Mouse (Mus musculus) left cerebral cortex, postnatal 14 days (tissue): Measurements from ENCODE around the gene Iqschfp. TPM values are rescaled to one million over a fixed set of nuclear protein-coding genes. Genes with fewer than 3 reads are reported as not detected.

ENCODE experiments used
- DNase-seq, 2 experiments: peaks; one replicate each; pipeline ENCODE4 v3.0.0; 2021 to 2022; ENCODE audit warnings: low spot score in 2 of 2, mixed read lengths in 1 of 2
- intact Hi-C: fragments of 180-260 bp; cut with DNase I; formaldehyde crosslinking; loops from one replicate; pipeline ENCODE4 v1.15.1; 2025
- total RNA-seq, 2 experiments: library from RNA; stranded (reverse); gene quantifications; 2 replicates each; pipeline ENCODE4 v1.2.3; 2021

Iqschfp gene
- total RNA-seq, 2 experiments from 2014 or later, result 7.4 to 12.2 TPM

DNA sequence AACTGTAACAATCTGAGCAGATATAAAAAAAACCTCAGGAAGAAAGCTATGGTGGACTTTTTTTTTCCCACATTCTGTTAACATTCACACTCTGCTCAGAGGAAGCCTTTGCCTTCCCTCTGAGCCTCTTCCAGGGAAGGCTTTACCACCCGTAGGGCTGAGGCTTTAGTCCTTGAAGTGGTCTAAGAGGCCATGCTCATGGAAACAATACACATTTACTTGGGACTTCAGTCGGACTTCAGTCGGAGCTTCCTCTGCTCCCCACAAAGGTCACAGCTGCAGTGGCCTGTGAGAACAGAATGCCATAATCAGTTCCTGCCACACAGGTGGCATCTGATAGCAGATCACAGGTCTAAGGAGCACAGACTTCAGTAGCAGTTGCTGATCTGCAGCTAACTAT, 644.0 kb downstream of the Iqschfp start:
- intact Hi-C loops, result no loop called here
- no peak for DNase-seq

DNA sequence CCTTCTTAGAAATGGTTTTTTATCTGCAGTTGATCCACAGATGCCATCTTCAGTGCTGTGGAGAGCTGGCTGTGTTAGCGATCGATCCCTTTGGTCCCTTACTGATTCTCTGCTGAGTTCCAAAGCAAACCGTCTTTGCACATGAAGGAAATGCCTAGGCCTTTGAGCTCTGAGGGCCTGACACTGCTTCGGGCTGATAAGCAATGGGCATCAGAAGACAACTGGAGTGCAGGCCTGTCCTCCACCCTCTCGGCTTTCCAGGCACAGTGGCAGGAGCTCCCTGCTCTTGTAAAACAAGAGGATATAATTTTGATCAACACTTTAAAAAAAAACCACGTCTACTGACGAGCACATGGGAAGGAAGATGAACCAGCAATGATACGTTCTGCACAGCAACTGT, 649.7 kb downstream of the Iqschfp start:
- DNase-seq, result no peak

DNA sequence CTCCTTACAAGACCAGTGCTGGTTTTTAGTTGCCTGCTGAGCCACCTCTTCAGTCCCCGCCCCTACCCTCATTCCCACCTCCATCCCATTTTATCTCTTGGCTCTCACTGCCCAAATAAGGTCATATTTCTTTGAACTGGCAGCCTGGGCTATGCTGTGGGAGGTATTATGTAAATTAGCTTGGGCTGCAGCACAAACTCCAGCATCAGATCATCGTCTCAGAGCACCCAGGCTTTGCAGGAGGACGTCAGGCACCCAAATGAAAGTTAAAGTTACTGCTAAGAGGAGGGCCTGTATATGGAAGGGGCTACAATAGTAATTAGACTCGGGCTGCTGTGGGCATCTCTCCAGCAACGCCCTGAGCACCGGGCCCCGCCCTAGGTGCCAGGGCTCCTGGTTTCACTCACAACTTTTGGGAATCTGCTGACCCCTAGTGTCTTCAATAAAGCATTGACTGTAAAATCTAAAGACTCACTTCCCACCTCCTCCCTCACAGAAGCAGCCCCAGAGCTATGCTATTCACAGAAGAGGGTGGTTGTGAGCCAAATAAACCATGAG, 651.0 kb downstream of the Iqschfp start:
- DNase-seq, result peak; percentile 60 to 82
- intact Hi-C loops, result loop anchor here (2.0 kb wide), 2 partner anchors 48 to 486 kb away; no protein-coding TSS in a partner anchor

More for the DNA sequence above, 649.7 kb downstream of the Iqschfp start:
- intact Hi-C loops, result loop anchor here (2.0 kb wide), 2 partner anchors 47 to 485 kb away; no protein-coding TSS in a partner anchor

DNA sequence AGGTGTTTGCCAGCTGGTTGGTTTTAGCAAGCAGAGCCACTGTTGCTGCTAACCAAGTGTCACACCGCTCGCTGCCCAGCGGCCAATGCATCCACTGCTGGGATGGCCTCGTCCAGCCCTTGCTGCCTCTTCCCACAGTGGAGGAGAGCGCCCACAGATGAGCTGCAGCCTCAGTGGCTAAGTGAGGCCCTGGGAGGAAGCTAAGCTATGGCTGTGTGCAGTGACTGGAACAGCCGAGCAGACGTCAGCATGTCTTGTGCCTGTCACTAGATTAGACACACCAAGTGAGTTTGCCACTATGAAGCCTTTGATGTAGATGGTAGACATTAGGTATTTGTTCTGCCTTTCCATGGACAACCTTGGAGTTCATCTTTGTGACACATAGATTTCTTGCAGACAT, 652.8 kb downstream of the Iqschfp start:
- no peak for DNase-seq
- intact Hi-C loops, result no loop called here

DNA sequence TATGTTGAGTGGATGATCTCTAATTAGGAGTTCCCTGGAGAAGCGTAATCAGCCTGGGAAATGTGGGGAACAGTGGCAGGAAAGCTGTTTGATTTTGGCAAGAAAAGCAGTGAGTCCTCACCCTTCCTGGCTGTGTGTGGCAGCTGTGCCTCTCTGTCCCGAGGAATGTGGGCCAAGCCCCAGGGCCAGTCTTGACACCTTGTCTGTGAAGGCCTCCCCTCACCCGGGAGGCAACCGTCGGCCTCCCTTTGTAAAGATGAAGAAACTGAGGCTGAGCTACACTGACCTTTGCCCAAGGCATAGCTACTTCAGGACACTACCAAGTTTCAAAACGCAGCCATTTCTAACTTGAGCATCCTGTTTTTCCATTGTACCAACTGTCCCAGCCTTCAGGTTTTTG, 653.9 kb downstream of the Iqschfp start:
- intact Hi-C loops, result no loop called here
- DNase-seq, result no peak

DNA sequence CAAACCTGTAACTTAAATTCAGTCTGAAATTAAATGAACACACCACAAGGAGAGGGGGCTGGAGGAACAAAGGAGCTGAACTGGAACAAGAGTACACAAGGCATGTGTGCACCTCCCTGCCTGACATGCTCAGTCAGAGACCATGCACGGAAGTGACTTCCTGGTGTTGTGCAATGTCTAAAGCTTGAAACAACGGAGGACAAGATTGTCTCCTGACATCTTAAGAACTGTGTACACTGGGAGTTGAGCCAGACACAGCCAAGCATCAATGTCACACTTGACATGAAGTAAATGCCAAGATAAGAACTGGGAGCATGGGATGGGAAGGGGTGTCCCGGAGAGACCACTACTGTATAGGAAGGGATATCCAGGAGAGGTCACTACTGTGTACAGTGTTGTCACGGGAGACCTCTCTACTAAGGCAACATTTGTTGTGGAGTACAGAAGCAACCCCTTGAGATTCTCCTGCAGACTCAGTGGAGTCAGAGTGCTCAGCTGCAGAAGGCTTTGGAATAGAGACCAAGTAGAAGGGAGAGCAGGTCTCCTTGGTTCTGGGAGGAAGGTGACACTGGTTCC, 663.1 kb downstream of the Iqschfp start:
- DNase-seq, result no peak
- intact Hi-C loops, result no loop called here

DNA sequence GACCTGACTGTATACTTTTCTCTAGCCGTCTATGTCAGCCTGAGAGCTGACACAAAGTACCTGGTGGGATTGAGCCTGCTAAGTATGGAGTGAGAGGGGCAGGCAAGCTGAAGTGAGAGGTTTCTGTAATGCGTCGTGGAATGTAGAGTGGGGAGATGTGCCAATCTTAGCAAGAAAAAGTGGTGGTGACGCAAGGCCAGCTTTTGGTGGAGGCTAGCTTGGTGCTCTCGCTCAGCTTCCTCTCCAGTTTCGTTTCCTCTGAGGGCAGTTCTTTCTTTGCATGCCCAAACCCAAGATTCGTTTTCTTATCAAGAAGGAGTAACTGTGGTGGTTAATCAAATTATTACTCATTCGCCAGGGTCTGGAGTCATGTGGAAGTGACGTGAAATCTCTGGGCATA, 664.9 kb downstream of the Iqschfp start:
- intact Hi-C loops, result no loop called here
- no peak for DNase-seq

DNA sequence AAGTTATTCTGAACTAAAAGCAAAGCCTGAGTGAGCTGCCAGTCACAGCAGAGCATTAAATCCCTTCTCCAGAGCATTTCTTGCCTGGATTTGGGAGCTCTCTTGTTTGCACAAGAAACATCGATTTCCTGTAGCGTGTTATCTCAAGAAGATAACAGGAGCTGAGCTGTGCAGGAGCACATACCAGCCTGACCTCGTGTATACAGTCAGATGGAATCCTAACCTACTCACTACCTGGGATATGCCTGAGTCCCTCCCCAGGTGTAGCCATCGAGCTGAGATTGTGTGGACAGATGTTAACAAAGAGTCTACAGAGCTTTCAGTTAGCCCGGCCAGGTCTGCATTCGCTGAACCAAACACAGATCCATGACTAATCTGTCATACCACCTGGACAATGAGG, 666.7 kb downstream of the Iqschfp start:
- DNase-seq, result no peak
- intact Hi-C loops, result no loop called here

DNA sequence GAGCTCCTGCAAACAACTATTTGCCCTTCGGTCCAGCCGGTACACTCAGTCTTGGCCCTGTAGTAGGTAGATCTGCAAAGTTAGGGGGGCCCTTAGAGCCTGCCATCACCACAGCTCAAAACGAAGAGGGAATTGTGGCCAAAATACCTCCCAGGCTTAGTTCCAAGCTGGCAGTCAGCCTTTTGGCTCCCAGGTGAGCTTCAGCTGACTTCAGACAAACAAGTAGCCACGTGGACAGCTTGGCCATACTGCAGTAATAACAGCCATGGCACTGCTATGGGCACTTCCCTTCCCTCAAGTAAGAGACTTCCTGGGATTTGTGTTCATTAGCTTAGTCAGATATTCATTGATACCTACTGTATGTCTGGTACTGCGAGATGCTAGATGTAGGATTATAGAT, 668.0 kb downstream of the Iqschfp start:
- intact Hi-C loops, result no loop called here
- no peak for DNase-seq

DNA sequence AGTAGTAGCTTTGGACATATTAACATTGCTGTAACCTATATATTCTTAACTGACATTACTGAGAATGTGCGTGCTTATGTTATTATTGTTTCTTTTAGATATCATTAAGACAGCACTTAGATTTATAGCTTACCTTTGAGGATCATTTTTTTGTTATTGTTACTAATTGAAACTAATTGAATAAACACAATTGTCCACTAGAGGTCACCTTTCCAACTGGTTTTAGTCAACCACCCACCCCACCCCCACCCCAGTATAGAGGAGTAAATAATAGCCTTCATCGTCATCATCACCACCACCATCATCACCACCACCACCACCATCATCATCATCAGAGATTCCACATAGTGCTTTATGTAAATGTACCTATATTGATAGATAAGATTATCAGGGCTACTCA, 670.8 kb downstream of the Iqschfp start:
- DNase-seq, result no peak
- intact Hi-C loops, result no loop called here

DNA sequence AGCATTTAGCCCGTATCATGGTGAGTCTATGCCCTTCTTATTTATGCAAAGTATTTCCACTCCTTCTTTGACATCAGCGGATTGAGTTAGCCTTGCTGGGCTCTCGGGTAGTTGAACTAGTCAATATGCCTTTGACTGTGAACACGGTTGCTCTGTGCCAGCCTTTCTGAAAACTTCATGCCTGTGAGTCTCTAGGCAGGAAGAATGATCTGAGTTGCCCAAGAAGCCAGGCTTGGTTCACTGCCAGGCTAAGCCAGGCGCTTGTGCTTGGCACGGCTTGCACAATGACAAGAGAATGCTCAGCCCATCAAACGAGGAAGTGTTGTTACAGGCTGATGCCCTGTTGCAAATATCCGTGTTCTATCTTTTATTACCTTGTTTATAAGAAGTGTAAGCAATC, 671.9 kb downstream of the Iqschfp start:
- intact Hi-C loops, result no loop called here
- DNase-seq, result peak; percentile 49 to 67

DNA sequence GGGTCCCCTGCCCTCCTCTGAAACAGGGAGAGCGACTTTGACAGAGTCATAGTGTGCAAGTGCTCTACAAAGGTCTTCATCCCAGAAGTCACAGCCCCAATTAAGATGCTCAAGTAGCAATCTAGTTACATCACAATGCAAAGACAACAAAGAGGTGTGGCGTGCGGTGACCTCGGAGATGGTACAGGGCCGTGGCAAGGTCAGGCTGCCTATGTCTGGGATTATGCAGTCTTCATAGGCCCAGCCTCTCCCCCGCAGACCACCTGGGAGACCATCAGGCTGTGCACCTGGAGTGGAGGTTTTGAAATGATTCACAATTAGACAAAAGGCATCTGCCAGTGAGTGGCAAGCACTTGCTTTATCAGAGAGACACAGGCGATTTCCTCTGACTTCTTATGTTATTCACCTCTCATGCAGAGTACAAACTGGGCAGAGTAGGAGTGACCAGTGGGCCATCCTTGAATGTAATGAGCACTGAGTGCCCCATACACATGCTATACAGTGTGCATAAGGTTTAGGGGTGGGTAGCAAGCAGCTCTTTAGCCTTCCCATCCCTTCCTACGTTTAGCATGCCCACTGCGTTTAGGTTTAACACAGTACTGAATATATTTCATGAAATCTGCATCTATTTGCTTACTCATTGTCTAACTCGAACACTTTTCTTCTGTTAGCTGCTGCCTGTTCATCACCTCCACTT, 673.1 kb downstream of the Iqschfp start:
- intact Hi-C loops, result no loop called here
- DNase-seq, result no peak

DNA sequence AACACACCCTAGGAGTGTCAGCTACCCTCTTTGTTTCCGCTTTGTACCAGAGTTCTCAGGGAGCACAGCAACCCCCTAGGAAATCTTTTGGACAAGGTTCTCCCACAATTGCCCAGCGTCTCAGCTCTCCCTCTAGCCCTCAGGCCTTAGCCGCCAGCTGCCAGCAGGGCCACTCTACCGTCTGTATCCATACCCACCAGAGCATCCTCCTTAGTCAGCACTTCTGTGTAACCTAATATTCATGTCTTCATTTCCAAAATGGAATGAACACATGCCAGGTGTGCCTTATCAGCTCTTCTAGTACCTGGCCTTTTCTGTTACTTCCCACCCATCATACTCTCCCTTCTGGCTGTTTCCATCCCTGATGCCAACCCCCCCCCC, 673.6 kb downstream of the Iqschfp start:
- DNase-seq, result no peak
- intact Hi-C loops, result no loop called here

DNA sequence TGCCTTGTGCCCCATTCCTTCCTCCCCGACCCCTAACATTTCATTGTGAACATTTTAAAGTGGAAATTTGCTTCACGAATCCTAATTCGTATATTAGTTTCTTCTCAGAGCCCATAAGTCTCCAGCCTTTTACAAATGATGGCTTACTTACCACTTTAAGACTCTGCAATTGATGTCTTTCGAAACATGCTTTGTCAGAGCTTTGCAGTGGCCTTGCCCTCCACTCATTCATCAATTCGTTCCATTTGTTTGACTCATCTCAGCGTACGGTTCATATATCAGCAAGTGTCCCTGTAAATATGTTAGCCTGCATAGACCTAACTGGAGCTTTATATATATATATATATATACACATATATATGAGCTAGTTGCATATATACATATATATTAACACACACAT, 675.5 kb downstream of the Iqschfp start:
- DNase-seq, result no peak
- intact Hi-C loops, result no loop called here

DNA sequence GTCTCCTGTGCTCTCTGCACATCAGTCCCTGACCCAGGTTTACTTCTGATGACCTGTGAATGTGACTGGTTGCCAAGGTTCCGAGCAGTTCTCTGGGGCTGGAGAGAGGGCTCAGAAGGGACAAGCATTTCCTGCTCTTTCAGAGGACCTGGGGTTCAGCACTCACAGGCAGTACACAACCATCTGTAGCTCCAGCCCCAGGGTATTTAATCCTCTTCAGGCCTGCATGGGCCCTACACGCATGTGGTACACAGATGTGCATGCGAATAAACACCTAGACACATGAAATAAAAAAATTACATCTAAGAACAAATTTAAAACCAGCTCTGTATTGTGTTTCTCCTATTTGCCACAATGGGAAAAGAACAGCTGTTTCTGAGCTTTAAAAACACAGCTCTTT, 676.1 kb downstream of the Iqschfp start:
- intact Hi-C loops, result no loop called here

DNA sequence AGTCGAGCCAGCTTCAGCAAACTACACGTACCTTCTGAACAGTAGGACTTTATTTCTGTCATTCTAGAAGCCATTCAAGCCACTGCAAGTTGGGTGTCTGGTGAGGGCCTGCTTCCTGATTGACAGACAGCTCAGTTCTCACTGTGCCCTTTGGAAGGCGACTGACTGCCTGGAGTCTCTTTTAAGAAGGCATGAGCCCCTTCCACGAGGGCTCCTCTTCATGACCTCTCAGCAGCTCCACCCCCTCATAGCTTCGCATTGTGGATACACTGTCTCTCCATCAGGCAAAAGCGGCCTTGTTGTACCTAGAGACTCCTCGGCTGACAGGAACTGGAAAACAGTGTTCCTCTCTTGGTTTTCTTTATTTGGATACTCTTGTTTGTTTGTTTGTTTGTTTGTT, 676.7 kb downstream of the Iqschfp start:
- no peak for DNase-seq
- intact Hi-C loops, result no loop called here

More for the DNA sequence above, 676.1 kb downstream of the Iqschfp start:
- DNase-seq, result no peak

DNA sequence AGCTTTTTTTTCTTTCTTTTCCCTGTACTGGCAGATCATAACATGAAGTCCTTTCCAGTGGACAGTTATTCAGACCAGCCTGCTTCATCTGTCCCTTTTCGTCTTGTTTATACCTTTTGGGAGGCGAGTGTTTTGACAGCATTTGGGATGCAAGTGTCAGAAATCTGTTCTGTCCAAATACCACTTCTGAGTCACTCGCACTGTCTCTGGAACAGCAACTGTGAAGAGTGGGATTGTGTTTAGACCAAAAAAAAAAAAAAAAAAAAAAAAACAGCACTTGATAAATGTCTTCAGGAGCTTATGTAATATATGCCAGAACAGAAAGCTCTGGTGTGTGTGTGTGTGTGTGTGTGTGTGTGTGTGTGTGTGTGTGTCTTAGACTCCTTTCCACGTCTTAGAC, 678.3 kb downstream of the Iqschfp start:
- intact Hi-C loops, result no loop called here
- DNase-seq, result no peak

DNA sequence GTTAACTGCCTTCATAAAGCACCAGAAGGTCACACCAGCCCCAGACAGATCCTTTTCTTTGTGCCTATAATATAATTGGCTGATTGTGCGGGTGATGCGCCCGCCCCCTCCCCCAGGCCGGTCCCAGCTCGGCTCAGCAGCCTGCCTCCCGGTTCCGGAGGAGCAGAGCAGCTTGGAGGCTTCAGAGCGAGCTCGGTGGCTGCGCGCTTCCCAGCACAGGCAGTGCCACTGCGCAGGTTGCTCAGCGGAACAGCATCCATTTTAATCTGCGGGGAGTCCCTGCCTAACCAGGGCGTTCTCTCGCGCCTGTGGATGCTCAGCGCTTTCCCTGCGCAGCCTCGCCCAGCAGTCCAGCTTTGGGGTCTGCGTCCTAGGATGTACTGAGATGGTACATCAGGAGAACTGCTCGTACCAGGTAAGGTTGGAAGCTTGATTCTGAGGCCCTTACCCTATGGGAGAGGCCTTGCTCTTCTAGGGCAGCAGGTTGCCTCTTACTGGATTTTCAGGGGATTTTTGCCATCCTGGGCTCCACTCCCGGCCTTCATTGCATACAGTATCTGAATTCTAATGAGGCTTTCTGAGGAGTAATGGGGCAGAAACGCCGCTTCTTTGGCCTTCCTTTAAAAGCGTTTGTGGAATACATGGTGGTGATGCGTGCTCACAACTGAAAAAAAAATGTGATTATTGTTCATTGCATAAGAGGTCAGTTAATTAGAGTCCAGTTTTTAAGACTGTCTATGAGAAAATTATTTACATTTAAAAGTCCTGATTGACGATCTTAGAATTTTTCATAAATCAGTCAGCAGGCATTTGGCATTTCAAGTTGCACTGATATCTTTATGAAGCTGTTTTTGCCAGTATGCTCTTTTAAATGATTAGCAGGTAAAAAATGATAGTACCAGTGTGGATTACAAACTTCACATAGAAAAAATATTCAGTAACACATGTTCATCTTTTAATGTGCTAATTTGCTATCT, 680.5 kb downstream of the Iqschfp start:
- intact Hi-C loops, result no loop called here
- peak; percentile 87 to 91 for DNase-seq

DNA sequence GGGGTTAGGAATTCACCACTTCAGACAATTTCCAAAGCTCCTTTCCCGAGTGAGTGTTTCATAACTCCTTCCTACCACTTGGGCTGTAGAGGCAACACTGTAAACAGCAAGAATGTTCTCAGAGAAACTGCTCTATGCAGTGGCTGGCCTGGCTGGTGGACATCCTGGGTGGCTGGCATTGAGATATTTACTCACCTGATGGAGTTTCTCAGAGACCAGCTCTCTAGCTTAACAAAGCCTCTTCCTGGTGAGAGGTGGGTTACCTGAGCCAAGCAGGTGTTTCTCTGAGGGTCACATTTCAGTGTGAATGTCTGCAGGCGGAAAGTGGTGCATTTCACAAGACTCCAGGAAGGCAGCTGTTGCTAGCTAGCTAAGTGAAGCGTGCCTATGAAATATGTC, 681.2 kb downstream of the Iqschfp start:
- intact Hi-C loops, result no loop called here
- DNase-seq, result no peak

DNA sequence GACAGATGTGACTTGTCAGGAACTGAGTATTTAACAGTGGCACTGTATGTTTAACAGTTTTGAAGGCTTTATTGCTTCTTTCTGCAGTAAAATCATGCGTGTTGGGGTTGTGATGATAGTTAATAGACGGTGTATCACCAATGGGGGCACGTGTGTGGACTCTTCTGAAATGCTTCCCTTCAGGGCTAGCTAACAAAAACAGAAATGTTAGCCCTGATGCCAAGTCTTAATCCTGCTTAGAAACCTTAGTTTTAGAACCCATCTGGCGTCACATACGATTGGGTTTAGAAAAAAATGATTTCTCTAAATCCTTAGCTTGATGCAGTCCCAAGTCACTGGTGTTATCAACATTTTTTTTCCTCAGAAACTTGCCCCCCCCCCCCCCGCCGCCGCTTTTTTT, 682.1 kb downstream of the Iqschfp start:
- DNase-seq, result no peak
- intact Hi-C loops, result no loop called here
